Mouse (Mus musculus) testis, adult 2 months (tissue): ENCODE results near the gene Nck2.

Source experiments
- CTCF ChIP-seq: fragments of 200-500 bp; IDR thresholded peaks from 2 replicates; pipeline ENCODE4 v1.5.1; 2012; ENCODE audit warnings: low read depth, mild to moderate bottlenecking, inconsistent platforms, low read length, moderate library complexity; ENCODE audit not compliant: control insufficient read depth, insufficient read depth, insufficient replicate concordance
- POLR2A ChIP-seq: fragments of 200-500 bp; IDR thresholded peaks from 2 replicates; pipeline ENCODE4 v1.6.1; 2012; ENCODE audit warnings: low read depth, mild to moderate bottlenecking, inconsistent platforms, low read length, moderate library complexity; ENCODE audit not compliant: control insufficient read depth

DNA sequence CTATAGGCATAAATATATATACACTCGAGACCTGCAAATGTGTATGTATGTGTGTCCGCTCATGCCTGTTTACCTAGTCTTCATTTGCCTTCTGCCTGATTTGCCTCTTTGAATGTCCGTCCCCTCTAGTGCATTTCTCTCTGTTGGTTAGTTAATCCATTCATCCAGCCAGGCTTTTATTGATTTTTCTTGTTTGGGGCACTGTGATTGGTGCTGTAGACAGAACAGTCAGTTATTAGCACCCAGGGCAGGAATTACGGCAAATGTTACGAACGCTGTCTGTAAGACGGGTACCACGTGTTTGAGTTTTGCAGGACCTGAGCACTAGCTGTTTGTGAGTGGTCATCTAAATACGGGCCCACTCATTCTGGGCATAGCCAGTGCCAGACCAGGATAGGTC lies 40.8 kb downstream of the Nck2 start:
- TF ChIP-seq CTCF (no peak), POLR2A (no peak)
